Mouse (Mus musculus) spleen, adult 2 months (tissue): ENCODE data around the gene Pgm2l1. TPM values are rescaled to one million over a fixed set of nuclear protein-coding genes. Genes with fewer than 3 reads are reported as not detected.

Experiments used
- DNase-seq, 2 experiments: peaks; one replicate each; pipeline versions ENCODE4 v3.0.0 to v3.0.0-alpha.2; 2012 to 2021; ENCODE audit warnings: low spot score in 2 of 2, low read depth in 1 of 2
- H3K27ac ChIP-seq: fragments of 200-500 bp; 2 replicates; pipeline ENCODE4 v1.5.1; 2012; ENCODE audit warnings: low read length, inconsistent platforms; ENCODE audit not compliant: insufficient read depth
- H3K27me3 ChIP-seq: fragments of 200-500 bp; 2 replicates; pipeline ENCODE4 v1.6.1; 2012; ENCODE audit warnings: mild to moderate bottlenecking, moderate library complexity, low read length, inconsistent platforms; ENCODE audit not compliant: control insufficient read depth, insufficient read depth
- H3K36me3 ChIP-seq: fragments of 200-500 bp; 2 replicates; pipeline ENCODE4 v1.6.1; 2012; ENCODE audit warnings: mild to moderate bottlenecking, low read length, inconsistent platforms; ENCODE audit not compliant: control insufficient read depth, insufficient read depth
- H3K4me1 ChIP-seq: fragments of 200-500 bp; 2 replicates; pipeline ENCODE4 v1.6.1; 2011; ENCODE audit warnings: inconsistent platforms; ENCODE audit not compliant: control insufficient read depth, insufficient read depth, insufficient read length
- H3K4me3 ChIP-seq: fragments of 200-500 bp; 2 replicates; pipeline ENCODE4 v1.5.1; 2011; ENCODE audit warnings: mild to moderate bottlenecking, inconsistent platforms; ENCODE audit not compliant: insufficient read depth, insufficient read length; ENCODE audit errors: extremely low read depth
- CTCF ChIP-seq: fragments of 200-500 bp; IDR thresholded peaks from 2 replicates; pipeline ENCODE4 v1.5.1; 2011; ENCODE audit warnings: mild to moderate bottlenecking, inconsistent platforms; ENCODE audit not compliant: insufficient read depth, insufficient read length, insufficient replicate concordance; ENCODE audit errors: extremely low read depth
- POLR2A ChIP-seq: fragments of 200-500 bp; IDR thresholded peaks from 2 replicates; pipeline ENCODE4 v1.6.1; 2011; ENCODE audit warnings: low read depth, low read length, inconsistent platforms
- WGBS: fragments of 180-500 bp; shearing (Covaris S2); methylation state at CpG from one replicate; pipeline ENCODE4 v1.1.7; 2018; 5-methylcytosine and 5-hydroxymethylcytosine counted together
- polyA plus RNA-seq: library from polyadenylated mRNA; depleted of rRNA; stranded (reverse); fragments of >200 nt; gene quantifications from 2 replicates; pipeline ENCODE4 v1.2.3, GENCODE M21; 2012

Gene Pgm2l1
- polyA plus RNA-seq, 1 experiment = 4.0 TPM

DNA sequence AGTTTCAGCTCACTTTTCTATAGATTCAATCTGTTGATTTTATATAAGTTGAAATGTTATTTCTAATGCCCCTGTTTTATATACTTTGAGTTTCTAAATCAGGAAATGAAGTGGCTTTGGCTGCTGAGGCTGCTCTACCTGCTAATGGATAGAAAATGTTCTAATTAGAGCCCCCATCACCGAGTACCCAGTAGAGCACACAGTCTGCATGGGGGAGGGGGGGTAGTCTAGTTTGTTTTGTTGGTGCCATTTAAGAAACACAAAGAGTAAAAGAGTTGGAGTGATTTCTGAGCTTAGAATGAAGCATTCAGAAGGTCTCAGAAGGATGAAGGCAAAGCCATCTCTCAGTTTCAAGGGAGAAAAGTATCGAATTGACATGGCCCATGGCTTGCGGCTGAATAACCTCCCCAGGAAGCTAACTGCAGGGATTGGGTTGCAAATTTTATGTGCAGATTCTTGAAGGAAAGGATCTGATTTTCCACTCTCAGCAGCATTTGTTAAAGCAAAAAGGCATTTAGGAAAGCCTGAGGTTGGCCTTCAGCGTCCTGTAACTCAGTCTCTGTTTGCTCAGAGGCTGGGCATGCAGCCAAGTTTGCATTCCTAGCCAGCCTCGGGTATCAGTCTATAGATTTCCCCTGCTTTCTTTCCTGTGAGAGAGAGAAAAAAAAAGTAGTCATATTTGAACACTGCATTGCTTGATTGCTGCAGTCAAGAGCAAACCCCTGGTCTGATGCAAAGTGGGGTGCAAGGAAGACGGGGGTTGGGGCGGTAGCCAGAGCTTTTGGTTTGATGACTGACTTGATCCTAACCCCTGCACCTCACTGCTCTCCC lies 60.8 kb downstream of the Pgm2l1 start:
- peaks cover 5% of the 10 kb centered on the region for H3K4me1 ChIP-seq
- TF ChIP-seq POLR2A = no peak
- TF ChIP-seq CTCF = no peak
- H3K27ac ChIP-seq = no peak overlapping the region
- 47% methylated on average over 7 of the region's 7 CpGs for WGBS
- no peak overlapping the region for H3K4me3 ChIP-seq
- no peak for DNase-seq
- peaks cover 10% of the 10 kb centered on the region for H3K27me3 ChIP-seq
- H3K36me3 ChIP-seq = no peaks in the 10 kb centered on the region

DNA sequence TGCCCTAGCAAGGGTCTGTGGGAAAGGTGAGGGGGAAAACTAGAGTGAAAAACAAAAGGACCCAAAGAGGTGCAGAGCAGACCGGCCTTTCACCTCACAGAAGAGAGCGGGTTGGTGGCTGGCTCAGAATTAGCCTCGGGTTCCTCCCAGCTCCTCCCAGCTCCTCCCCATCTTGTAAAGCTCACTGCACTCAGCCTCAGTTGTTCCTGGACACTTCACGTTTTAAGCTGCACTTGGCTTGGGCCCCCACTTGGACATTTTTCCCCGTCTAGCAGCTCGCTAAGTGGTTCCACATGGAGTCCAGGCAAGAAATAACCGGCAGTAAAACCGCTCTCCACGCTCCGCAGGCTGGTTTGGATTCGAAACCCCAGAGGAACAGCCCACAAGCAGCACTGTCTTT lies 61.4 kb downstream of the Pgm2l1 start:
- no peaks in the 10 kb centered on the region for H3K36me3 ChIP-seq
- no peak overlapping the region; the same call in 1 of the 2 replicates for H3K27ac ChIP-seq
- no peak overlapping the region for H3K4me3 ChIP-seq
- H3K4me1 ChIP-seq = peaks cover 5% of the 10 kb centered on the region
- H3K27me3 ChIP-seq = peaks cover 10% of the 10 kb centered on the region
- TF ChIP-seq POLR2A (no peak), CTCF (no peak)
- 51% methylated on average over 11 of the region's 11 CpGs for WGBS
- no peak for DNase-seq

DNA sequence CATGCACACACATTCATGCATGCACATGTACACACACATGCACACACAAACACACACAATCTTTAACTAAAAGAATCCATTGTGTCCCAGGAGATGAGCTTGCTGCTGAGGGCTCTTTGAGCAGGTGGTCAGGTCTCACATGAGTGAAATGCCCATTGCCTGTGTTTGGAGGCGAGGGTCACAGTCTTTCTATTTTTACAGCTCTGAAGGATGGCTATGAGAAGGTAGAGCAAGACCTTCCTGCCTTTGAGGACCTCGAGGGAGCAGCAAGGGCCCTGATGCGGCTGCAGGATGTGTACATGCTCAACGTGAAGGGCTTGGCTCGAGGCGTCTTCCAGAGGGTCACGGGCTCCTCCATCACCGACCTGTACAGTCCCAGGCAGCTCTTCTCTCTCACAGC lies 66.4 kb downstream of the Pgm2l1 start:
- WGBS = 82% methylated on average over 8 of the region's 8 CpGs
- Histone ChIP-seq H3K27me3 (0 out of 2 replicates have a peak, but pooled peaks cover 3% of the 10 kb centered on the region), H3K27ac (no peak overlapping the region), H3K36me3 (no peaks in the 10 kb centered on the region), H3K4me3 (no peak overlapping the region), H3K4me1 (no peaks in the 10 kb centered on the region)
- no peak for TF ChIP-seq POLR2A
- TF ChIP-seq CTCF = no peak
- no peak for DNase-seq

DNA sequence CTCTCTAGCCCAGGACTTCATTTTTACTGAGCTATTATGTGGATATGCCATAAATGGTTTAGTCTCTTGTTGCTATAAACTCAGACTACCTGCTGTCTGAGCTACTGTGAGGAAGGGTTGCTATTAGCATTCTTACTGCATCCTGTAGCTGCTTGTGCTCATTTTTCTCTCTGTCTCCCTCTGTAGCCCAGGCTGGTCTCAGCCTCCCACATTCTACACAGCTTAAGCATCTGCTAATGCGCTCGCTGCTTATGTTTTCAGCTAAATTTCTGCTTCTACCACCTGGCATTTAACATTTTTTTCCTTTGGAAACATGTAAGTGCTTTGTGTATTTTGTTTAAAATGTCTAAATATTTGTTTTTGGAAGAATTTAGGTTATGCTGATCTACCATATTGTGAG lies 68.6 kb downstream of the Pgm2l1 start:
- Histone ChIP-seq H3K27ac (no peak overlapping the region), H3K4me3 (no peak overlapping the region), H3K36me3 (no peaks in the 10 kb centered on the region), H3K27me3 (0 out of 2 replicates have a peak, but pooled peaks cover 3% of the 10 kb centered on the region), H3K4me1 (no peaks in the 10 kb centered on the region)
- 96% methylated on average over 2 of the region's 2 CpGs for WGBS
- no peak for DNase-seq
- no peak for TF ChIP-seq POLR2A
- no peak for TF ChIP-seq CTCF

DNA sequence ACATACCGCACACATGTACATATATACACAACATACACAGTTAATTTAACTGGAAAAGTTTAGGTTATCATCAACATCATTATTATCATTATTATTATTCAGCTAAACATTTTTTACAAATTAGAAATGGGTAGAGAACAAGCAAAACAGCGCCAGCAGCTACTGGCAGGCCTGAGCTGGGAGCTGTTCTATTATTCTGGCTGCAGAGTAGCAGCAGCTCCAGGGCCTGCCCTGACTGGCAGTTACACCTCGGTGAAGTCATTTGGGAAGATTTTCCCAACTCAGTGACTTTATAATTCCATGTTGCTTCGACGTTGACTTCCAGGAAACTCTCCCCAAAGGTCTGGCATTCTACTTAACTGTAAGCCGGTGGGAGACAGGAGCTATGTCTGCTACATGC lies 69.5 kb downstream of the Pgm2l1 start:
- H3K4me3 ChIP-seq = no peak overlapping the region
- no peak for TF ChIP-seq CTCF
- no peak for TF ChIP-seq POLR2A
- H3K27me3 ChIP-seq = 0 out of 2 replicates have a peak, but pooled peaks cover 1% of the 10 kb centered on the region
- WGBS = 86% methylated on average over 6 of the region's 6 CpGs
- H3K4me1 ChIP-seq = no peaks in the 10 kb centered on the region
- no peak overlapping the region for H3K27ac ChIP-seq
- H3K36me3 ChIP-seq = no peaks in the 10 kb centered on the region
- no peak for DNase-seq

DNA sequence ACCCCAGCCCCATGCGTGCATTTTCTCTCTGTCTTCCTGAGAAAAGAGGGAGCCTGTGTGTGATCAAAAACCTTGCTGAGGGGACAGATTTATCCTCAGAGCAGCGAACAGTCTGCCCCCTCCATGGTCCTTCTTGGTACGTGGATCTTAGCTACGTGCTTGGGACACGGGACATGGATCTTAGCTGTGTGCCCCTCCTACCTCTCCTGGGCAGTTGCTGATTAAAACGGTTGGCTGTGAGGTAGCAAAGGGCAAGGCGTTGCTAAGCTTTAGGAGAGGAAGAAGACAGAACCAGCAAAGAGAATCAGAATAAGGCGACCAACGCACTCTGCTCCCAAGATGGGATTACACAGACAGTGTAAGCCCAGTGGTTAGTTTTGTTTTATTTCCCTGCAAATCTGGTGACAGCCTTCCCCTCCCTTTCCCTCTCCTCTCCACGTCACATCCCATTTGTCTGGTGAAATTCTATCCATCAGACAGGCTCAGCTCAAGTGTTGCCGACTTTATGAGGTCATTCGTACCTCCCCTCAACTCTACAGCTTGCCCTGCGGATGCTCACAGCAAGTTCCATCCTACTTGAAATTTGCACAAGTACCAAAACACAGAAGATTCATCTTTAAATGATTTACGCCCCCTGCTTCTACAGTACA lies 71.8 kb downstream of the Pgm2l1 start:
- 84% methylated on average over 14 of the region's 14 CpGs for WGBS
- TF ChIP-seq POLR2A (no peak), CTCF (no peak)
- Histone ChIP-seq H3K4me1 (no peaks in the 10 kb centered on the region), H3K36me3 (no peaks in the 10 kb centered on the region), H3K4me3 (no peak overlapping the region), H3K27me3 (0 out of 2 replicates have a peak, but pooled peaks cover 1% of the 10 kb centered on the region), H3K27ac (no peak overlapping the region)
- no peak for DNase-seq

DNA sequence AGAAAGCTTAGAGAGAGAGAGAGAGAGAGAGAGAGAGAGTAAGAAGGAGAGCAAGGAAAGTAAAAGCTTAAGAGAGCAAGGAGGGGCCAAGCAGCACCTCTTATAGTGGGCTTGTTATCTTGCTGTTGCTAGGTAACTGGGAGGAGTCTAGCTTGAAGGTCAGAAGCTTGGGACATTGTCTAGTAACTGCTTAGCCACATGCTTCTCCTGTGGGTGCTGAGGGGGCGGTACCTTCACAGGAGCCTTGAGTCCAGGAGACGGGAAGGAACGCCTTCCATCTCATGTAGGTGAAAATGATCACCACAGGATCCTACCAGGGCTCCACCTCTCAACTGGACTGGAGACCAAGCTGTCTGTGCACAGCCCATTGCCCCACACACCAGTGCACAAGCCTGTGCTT lies 74.2 kb downstream of the Pgm2l1 start:
- DNase-seq = no peak
- Histone ChIP-seq H3K4me3 (no peak overlapping the region), H3K27ac (no peak overlapping the region), H3K27me3 (no peaks in the 10 kb centered on the region), H3K36me3 (no peaks in the 10 kb centered on the region), H3K4me1 (no peaks in the 10 kb centered on the region)
- WGBS = 77% methylated on average over 3 of the region's 3 CpGs
- no peak for TF ChIP-seq CTCF
